Mouse (Mus musculus) liver, embryonic 14.5 days (tissue): ENCODE measurements around the gene Impg2. TPM values are rescaled to one million over a fixed set of nuclear protein-coding genes. Genes with fewer than 3 reads are reported as not detected.

Experiments used
- ATAC-seq: fragments of 200-750 bp; cut with Nextera tagmentation; 2 replicates; pipeline ENCODE4 v1.8.0; 2017; ENCODE audit warnings: moderate number of reproducible peaks, mild to moderate bottlenecking, moderate library complexity; ENCODE audit not compliant: insufficient read depth
- DNase-seq, 3 experiments: peaks; one replicate each; pipeline ENCODE4 v3.0.0-alpha.2; 2012 to 2013; ENCODE audit warnings: low read depth in 3 of 3, low spot score in 3 of 3
- H3K27ac ChIP-seq: fragments of 300-500 bp; sonication (generic); 2 replicates; pipeline ENCODE4 v1.5.1; 2014; ENCODE audit warnings: moderate library complexity, mild to moderate bottlenecking, control low read depth, inconsistent platforms
- H3K27me3 ChIP-seq: fragments of 300-500 bp; sonication (generic); 2 replicates; pipeline ENCODE4 v1.6.1; 2014; ENCODE audit warnings: mild to moderate bottlenecking, low read length, moderate library complexity; ENCODE audit not compliant: control insufficient read depth, insufficient read depth
- H3K36me3 ChIP-seq: fragments of 300-500 bp; sonication (generic); replicated peaks from 2 replicates; pipeline ENCODE4 v1.6.1; 2014; ENCODE audit warnings: low read depth; ENCODE audit not compliant: control insufficient read depth, insufficient read depth
- H3K4me1 ChIP-seq, 2 experiments: fragments of 200-500 bp in 1 of 2; fragments of 300-500 bp in 1 of 2; sonication (generic) in 1 of 2; replicated peaks; 2 replicates each; pipeline ENCODE4 v1.6.1; 2012 to 2014; ENCODE audit warnings: antibody characterized with exemption in 1 of 2, inconsistent platforms in 1 of 2, low read length in 1 of 2; ENCODE audit not compliant: control insufficient read depth in 2 of 2, insufficient read depth in 2 of 2
- H3K4me2 ChIP-seq: fragments of 300-500 bp; sonication (generic); 2 replicates; pipeline ENCODE4 v1.6.1; 2014; ENCODE audit warnings: low read depth, mild to moderate bottlenecking, control low read depth, moderate library complexity
- H3K4me3 ChIP-seq, 2 experiments: fragments of 200-500 bp in 1 of 2; fragments of 300-500 bp in 1 of 2; sonication (generic) in 1 of 2; 2 replicates each; pipeline ENCODE4 v1.5.1; 2012 to 2014; ENCODE audit warnings: low read depth in 2 of 2, low read length in 2 of 2, mild to moderate bottlenecking in 2 of 2, control low read depth in 1 of 2, inconsistent platforms in 1 of 2, moderate library complexity in 1 of 2; ENCODE audit not compliant: insufficient read depth in 1 of 2
- H3K9ac ChIP-seq: fragments of 300-500 bp; sonication (generic); replicated peaks from 2 replicates; pipeline ENCODE4 v1.6.1; 2014; ENCODE audit warnings: mild to moderate bottlenecking, control low read depth, moderate library complexity
- H3K9me3 ChIP-seq: fragments of 300-500 bp; sonication (generic); 2 replicates; pipeline ENCODE4 v1.6.1; 2016; ENCODE audit warnings: low read length, mixed read lengths; ENCODE audit not compliant: control insufficient read depth
- CTCF ChIP-seq: IDR thresholded peaks from 2 replicates; pipeline ENCODE4 v1.5.1; 2016; ENCODE audit warnings: antibody characterized with exemption, low read depth, control low read depth
- EP300 ChIP-seq: IDR thresholded peaks from 2 replicates; pipeline ENCODE4 v1.6.1; 2016; ENCODE audit warnings: antibody characterized with exemption, low read depth
- WGBS: fragments of 180-500 bp; shearing (Covaris S2); extraction: QIAGEN DNeasy Blood & Tissue Kit; methylation state at CpG from one replicate; pipeline ENCODE4 v1.1.7; 2014; ENCODE audit not compliant: insufficient replicate concordance; 5-methylcytosine and 5-hydroxymethylcytosine counted together
- polyA plus RNA-seq, 2 experiments: library from polyadenylated mRNA; depleted of rRNA in 1 of 2; stranded (reverse) in 1 of 2; unstranded in 1 of 2; fragments of >200 nt; fragmentation: Nextera tagmentation in 1 of 2; extraction: Ambion mirVana in 1 of 2; gene quantifications; 2 replicates each; pipeline versions ENCODE4 v1.2.1 to v1.2.3; 2012 to 2014

The Impg2 gene
- 0.16 and 0.28 TPM in 2 replicates for polyA plus RNA-seq (2012; rRNA removed)
- 0.04 and 0.19 TPM in 2 replicates for polyA plus RNA-seq (2014; fragmentation: Nextera tagmentation; extraction: Ambion mirVana)

DNA sequence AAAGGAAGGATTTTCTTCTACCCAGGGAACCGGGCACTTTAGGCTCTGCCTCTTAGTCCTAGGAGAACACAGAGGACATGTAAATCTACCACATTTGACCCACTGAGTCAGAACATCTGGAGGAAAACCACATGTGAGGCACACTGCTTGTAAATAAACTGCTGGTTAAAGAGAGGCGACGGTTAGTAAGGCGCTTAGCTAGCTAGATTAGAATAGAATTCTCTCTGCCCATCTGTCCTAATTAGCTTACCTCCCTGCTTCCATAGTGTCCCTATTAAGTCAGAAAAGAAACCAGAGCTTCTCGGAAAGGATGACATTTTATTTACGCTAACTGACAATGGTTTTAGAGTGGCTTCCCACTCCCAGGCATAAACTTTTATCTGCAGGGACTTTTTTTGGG lies at the start of gene Impg2:
Impg2 (plus strand) TSS at position 263 of the 400 bp plus-strand sequence.
- Histone ChIP-seq H3K9me3 (no peaks in the 10 kb centered on the region), H3K9ac (no peak within 1 kb of the TSS), H3K27me3 (no peaks in the 10 kb centered on the region), H3K4me2 (no peak within 1 kb of the TSS), H3K27ac (no peak within 1 kb of the TSS), H3K4me3 (no peak within 1 kb of the TSS), H3K4me1 (no peaks in the 10 kb centered on the region), H3K36me3 (no peaks in the 10 kb centered on the region)
- TF ChIP-seq CTCF (no peak), EP300 (no peak)
- ATAC-seq (no peak), DNase-seq (no peak)
- WGBS: 74% methylated on average over 6 of the region's 6 CpGs

DNA sequence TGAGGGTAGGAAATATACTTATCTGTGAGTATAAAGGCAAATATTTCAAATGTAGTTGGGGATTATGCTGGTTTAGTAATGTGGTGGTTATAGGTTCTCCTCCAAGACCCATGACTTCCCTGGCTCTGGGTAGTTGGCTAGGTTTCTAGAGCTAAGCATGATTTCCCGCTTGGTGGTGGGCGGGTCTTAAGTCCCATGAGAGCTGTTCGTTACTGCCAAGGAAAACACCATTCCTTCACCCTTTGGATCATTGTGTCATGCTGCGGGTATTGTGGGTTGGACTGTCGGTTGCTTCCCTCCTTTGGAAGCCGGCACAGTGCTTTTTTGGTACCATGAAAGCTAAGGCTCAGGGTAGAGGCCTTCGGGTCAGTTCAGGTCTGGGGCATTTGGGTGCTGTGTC lies 40.6 kb upstream of the Impg2 start:
- Histone ChIP-seq H3K4me2 (no peak overlapping the region), H3K9me3 (no peaks in the 10 kb centered on the region), H3K4me1 (no peaks in the 10 kb centered on the region), H3K27ac (no peak overlapping the region), H3K4me3 (no peak overlapping the region), H3K27me3 (no peaks in the 10 kb centered on the region), H3K36me3 (no peaks in the 10 kb centered on the region), H3K9ac (no peak overlapping the region)
- DNase-seq: no peak
- 89% methylated on average over 7 of the region's 7 CpGs for WGBS
- ATAC-seq: no peak
- TF ChIP-seq EP300 (no peak), CTCF (no peak)

DNA sequence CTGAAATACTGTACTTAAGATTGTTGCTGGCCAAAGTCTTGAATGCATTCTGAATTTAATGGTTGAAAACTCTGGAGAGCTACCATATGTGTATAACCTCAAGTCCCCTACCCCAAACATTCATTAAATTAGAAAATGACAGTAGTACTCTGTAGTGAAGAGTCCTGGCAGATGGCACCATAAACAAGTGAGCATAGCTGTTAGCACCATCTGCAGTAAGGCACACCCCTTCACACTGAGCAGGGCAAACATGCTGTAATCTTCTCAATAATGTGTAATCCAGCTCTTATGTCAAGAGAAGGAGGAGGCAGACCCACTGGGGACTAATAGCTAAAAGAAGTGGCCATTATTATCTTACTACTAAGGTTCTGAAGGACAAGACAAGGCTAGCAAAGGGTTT lies 33.9 kb upstream of the Impg2 start:
- no peak for TF ChIP-seq CTCF
- no peak for TF ChIP-seq EP300
- no peak for ATAC-seq

DNA sequence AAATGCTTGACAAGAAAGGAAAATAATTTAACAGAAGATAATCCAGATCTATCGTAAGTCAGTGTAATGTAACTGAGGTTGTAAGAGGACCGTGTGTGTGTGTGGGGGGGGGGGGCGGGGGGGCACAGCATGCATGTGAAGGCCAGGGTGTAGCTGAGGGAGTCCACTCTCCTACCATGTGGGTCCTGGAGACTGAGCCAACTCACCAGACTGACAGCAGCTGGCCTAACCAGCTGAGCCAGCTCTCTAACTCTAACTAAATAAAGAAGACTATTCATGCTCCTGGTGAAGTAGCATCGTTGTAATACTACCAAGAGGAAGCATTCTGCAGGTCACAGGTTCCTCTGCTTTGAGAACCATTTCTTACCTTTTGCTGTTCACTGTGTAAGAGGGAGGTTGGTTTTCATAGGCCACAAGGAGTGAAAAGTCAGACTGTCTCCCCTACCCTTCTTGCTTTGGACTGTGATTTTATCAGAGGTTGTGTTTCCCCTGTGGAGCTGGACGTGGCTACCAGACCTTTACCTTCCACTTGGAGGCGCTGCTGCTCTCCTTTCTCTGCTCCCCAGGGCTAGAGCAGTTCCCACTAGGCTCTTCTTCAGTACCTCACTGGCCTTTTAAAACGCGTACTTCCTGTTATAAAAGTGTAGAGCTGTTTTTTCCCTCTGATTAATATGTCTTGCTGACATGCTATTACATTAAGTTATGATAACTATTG lies 28.1 kb upstream of the Impg2 start:
- H3K4me1 ChIP-seq: no peaks in the 10 kb centered on the region
- TF ChIP-seq EP300 (no peak), CTCF (peak; percentile 24)
- no peaks in the 10 kb centered on the region for H3K27me3 ChIP-seq
- DNase-seq: no peak
- H3K4me2 ChIP-seq: no peak overlapping the region
- ATAC-seq: no peak
- H3K9ac ChIP-seq: no peak overlapping the region
- WGBS: 68% methylated on average over 8 of the region's 8 CpGs
- H3K9me3 ChIP-seq: no peaks in the 10 kb centered on the region
- no peak overlapping the region for H3K27ac ChIP-seq
- peaks cover 9% of the 10 kb centered on the region for H3K36me3 ChIP-seq
- H3K4me3 ChIP-seq: no peak overlapping the region

More for the DNA sequence above, 33.9 kb upstream of the Impg2 start:
- H3K9ac ChIP-seq: no peak overlapping the region
- no peaks in the 10 kb centered on the region for H3K9me3 ChIP-seq
- H3K4me1 ChIP-seq: no peaks in the 10 kb centered on the region
- no peak overlapping the region for H3K4me3 ChIP-seq
- DNase-seq: no peak
- H3K27me3 ChIP-seq: no peaks in the 10 kb centered on the region
- H3K27ac ChIP-seq: no peak overlapping the region
- peaks cover 5% of the 10 kb centered on the region for H3K36me3 ChIP-seq
- H3K4me2 ChIP-seq: no peak overlapping the region

DNA sequence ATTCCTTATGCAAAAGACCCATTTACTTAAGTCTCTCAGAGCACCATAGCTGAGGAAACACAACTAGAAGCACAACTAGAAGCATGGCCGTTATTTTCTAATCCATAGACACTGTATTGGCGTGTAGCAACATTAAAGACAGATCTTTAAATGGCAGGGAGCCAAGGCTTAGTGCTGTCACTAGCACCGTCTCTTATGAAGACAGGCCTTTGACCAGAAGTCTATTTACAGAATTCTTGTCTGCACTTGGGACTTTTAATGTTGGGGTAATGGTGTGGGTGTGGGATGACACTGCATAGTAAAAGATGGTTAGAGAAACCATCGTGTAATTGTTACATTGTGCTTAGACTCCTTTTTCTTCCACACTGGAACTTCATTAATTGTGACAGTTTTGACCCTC lies 17.2 kb upstream of the Impg2 start:
- peaks cover 3% of the 10 kb centered on the region; the same call in 1 of the 2 replicates for H3K36me3 ChIP-seq
- ATAC-seq (no peak), DNase-seq (no peak)
- H3K4me1 ChIP-seq: no peaks in the 10 kb centered on the region
- H3K4me3 ChIP-seq: no peak overlapping the region
- H3K27ac ChIP-seq: no peak overlapping the region
- no peaks in the 10 kb centered on the region for H3K9me3 ChIP-seq
- TF ChIP-seq CTCF (no peak), EP300 (no peak)
- H3K27me3 ChIP-seq: no peaks in the 10 kb centered on the region
- H3K9ac ChIP-seq: no peak overlapping the region
- H3K4me2 ChIP-seq: no peak overlapping the region
- WGBS: 75% methylated on average over 4 of the region's 4 CpGs
